Mouse (Mus musculus) lung, postnatal 4 days (tissue): ENCODE results near the gene Hoxa4.

ENCODE experiments used
- DNase-seq, 2 experiments: peaks; one replicate each; pipeline ENCODE4 v3.0.0; 2021

The Hoxa4 gene

GRCm38 (mm10) chr6:52178918-52179665 lies 12.5 kb downstream of the Hoxa4 start:
- peak in 1 of 2 experiments; percentile 26 for DNase-seq

- DNase-seq, result peak in 1 of 2 experiments; percentile 20
Measured at GRCm38 (mm10) chr6:52177806-52178205, 13.7 kb downstream of the Hoxa4 start.

GRCm38 (mm10) chr6:52177061-52177735 lies 14.4 kb downstream of the Hoxa4 start, which contains the start of gene 5730596B20Rik:
Gene 5730596B20Rik (plus strand): TSS chr6:52177498.
- peak; percentile 54 to 64 for DNase-seq

- DNase-seq, result peak in 1 of 2 experiments; percentile 18
Measured at GRCm38 (mm10) chr6:52176391-52176790, 15.2 kb downstream of the Hoxa4 start.

GRCm38 (mm10) chr6:52175864-52176263 lies 15.7 kb downstream of the Hoxa4 start:
- peak; percentile 78 to 84 for DNase-seq

- peak; percentile 71 to 80 for DNase-seq
Measured at GRCm38 (mm10) chr6:52174968-52175751, 16.4 kb downstream of the Hoxa4 start.

GRCm38 (mm10) chr6:52173648-52174047 lies 17.9 kb downstream of the Hoxa4 start:
- DNase-seq, result no peak

GRCm38 (mm10) chr6:52172501-52172900 lies 19.1 kb downstream of the Hoxa4 start:
- DNase-seq, result peak; percentile 93 to 97

GRCm38 (mm10) chr6:52171938-52172337 lies 19.6 kb downstream of the Hoxa4 start:
- DNase-seq, result no peak

- peak; percentile 59 to 72 for DNase-seq
Measured at GRCm38 (mm10) chr6:52171331-52171730, 20.2 kb downstream of the Hoxa4 start.

- DNase-seq, result peak in 1 of 2 experiments; percentile 71
Measured at GRCm38 (mm10) chr6:52170898-52171223, 20.7 kb downstream of the Hoxa4 start.

- DNase-seq, result peak in 1 of 2 experiments; percentile 86
Measured at GRCm38 (mm10) chr6:52170166-52170897, 21.2 kb downstream of the Hoxa4 start.

GRCm38 (mm10) chr6:52169499-52170165 lies 21.9 kb downstream of the Hoxa4 start:
- no peak for DNase-seq

- peak; percentile 44 to 65 for DNase-seq
Measured at GRCm38 (mm10) chr6:52168191-52169055, 23.1 kb downstream of the Hoxa4 start.

- DNase-seq, result no peak
Measured at GRCm38 (mm10) chr6:52167736-52168161, 23.8 kb downstream of the Hoxa4 start.

- no peak for DNase-seq
Measured at GRCm38 (mm10) chr6:52167176-52167575, 24.4 kb downstream of the Hoxa4 start.

- DNase-seq, result no peak
Measured at GRCm38 (mm10) chr6:52166431-52167077, 25.0 kb downstream of the Hoxa4 start.

- peak; percentile 68 to 79 for DNase-seq
Measured at GRCm38 (mm10) chr6:52165441-52166370, 25.8 kb downstream of the Hoxa4 start.
